Mouse (Mus musculus) layer of hippocampus, adult 8-10 months (tissue): Measurements from ENCODE around the gene Nfatc4. TPM values are rescaled to one million over a fixed set of nuclear protein-coding genes. Genes with fewer than 3 reads are reported as not detected.

Source experiments
- DNase-seq, 2 experiments: peaks; one replicate each; pipeline ENCODE4 v3.0.0; 2022; ENCODE audit warnings: low spot score in 2 of 2
- total RNA-seq, 4 experiments: library from RNA; stranded (reverse); gene quantifications; 2 replicates each; pipeline ENCODE4 v1.2.4; 2022

Nfatc4 gene
- total RNA-seq, 4 experiments from 2014 or later = 1.4 to 2.0 (median 1.7) TPM

DNA sequence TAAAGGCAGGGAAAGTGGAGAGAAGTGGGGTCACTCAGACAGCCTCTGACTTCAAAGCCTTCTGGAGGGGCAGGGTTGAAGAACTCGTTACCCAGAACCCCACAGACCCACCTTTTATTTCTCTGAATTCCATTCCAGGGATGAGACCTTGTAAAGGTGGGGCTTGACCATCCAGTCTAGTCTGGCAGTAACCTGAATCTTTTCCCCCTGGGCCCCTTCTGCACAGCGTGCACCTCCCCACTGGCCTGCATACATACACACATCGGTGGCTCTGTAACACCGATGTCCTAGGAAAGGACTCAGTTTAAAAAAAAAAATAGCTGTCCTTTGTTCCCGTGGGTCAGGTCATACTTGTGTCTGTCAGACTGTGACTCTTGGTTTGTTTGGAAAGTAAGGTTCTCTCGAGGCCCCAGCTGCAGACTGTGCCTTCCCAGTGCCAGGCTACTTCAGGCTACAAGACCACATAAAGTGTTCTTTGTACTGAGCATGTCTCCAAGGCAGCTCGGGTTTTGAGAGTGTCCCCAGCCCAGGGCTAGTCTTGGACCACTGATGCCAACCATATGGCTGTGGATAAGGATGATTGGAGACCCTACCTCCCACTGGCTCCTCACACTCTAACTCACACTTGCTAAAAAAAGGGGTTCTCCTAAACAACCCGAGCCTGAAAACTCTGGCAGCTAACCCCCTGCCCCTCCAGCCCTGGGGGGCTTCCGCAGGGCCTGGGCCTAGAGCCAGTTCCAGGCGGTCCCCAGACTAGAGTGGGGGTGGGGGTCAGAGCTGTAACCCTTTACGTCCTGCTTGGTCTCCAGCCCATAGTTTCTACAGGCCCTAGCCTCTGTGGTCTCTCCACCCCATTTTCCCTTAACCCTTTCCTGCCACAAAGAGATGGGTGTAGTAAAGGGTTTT, 30.0 kb downstream of the Nfatc4 start:
- no peak for DNase-seq

DNA sequence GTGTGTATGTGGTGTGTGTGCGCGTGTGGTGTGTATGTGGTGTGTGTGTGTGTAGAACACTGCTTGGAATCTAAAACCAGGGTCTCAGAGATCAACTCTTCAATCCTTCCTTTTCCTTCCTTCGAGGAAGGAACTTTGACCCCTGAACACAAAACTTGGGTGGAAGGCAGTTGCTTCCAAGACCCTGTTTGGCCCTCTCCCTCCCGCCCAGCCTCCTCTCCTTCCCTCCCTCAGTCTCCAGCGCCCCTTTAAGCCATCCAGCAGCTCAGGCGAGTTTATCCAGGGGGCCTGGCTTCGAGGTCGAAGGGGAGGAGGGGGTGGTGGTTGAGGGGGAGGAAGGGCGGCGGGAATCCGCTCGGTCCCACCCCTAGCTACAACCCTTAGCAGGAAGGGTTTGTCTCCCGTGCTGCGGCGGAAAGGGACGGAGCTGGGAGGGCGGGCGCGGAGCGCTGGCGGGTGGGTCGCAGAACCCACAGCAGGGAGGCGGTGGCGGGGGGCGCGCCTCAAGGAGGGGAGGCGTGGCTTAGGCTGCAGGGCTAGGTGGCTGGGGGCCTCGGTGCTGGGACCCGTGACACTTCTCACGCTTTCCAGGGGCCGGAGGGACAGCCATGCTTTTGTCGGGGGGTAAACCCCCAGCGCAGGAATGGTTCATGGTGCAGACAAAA, 30.8 kb downstream of the Nfatc4 start, which contains the start of gene Nynrin:
TSS of gene Nynrin (plus strand) at position 390 of the 665 bp plus-strand sequence.
- DNase-seq = no peak

DNA sequence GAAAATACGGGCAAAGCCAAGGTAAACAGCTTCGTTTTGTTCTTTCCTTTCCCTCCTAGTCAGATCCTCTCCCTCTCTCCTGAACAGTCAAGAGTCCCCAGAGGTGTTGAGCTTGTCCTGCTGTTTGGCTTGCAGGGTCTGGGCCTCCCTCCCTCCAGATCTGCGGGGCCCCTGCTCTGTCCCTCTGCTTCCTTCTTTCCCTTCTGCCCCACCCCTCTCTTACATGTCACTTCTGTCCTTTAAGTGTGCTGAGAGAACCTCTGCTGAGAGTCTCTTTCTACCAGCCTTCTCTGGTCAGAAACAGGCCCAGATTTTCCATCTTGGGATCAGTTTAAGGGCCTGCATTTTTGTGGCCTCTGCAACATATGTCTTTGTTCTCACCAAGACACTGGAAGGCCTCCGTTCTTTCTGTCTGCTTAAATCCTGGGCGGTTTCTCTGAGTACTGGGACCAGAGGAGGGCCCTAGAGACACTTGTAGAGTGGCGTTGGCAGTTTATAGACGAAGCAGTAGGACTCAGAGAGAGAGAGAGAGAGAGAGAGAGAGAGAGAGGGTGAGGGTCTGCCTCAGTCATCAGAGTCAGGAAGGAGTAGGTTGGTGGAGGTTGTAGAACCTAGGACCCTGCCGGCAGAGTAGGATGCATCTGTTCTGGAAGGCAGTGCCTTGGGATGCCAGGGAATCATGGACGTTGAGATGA, 31.6 kb downstream of the Nfatc4 start:
- DNase-seq = no peak

DNA sequence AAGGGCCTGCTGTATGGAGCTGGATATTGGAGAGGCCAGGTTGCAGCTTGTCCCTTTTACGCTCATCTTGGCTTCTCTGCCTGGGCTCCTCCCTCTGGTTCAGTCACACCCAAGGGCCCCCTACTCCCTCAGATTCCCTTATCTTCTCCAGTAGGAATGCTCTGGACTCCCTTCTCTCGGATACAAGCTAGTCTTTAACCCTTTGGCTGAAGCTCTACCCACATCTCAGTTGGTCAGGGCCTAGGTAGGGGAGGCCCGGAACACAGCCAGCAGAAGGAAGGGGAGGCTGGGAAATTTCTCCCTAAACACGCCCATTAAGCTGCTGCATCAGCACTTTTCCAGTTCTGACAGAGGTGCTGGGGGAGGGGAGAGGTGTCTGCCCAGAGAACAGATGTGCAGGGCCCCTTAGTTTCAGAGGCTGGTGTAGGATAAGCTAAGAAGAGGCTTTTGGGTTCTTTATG, 32.2 kb downstream of the Nfatc4 start:
- DNase-seq = no peak

DNA sequence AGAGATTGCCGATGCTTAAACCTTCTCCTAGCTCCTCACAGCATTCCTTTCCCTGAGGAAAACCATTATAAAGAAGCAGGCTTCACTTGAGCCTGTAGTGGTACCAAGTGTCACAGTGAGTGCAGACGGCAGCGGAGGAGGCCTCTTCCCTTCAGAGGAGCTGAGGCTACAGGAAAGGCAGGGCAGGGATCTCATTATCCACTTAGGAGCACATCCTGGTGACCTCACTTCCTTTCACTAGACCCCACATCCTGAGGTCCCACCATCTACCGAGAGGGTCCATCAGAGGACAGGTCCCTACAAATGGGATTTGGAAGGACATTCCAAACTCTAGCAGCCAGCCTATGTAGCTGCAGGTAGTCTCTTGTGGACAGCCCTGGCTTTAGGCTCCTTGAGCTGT, 34.6 kb downstream of the Nfatc4 start:
- no peak for DNase-seq

DNA sequence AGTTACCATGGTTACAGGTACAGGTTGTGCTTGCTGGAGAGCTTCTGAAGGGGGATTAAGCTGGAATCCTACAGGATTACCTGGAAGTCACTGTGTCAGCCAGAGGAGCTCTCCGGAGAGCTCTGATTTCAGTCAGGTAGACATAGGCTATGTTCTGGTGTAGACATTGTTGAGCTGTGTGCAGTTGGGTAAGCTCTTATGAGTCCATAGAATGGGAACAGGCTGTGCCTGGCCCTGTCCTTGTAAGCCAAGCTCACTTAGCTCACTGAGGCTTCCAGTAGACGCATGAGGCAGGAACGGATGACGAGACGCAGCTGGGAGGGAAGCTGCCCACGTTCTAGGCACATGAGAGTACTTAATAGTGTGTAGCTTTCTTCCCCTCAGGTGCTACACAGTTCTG, 39.2 kb downstream of the Nfatc4 start:
- DNase-seq = no peak

DNA sequence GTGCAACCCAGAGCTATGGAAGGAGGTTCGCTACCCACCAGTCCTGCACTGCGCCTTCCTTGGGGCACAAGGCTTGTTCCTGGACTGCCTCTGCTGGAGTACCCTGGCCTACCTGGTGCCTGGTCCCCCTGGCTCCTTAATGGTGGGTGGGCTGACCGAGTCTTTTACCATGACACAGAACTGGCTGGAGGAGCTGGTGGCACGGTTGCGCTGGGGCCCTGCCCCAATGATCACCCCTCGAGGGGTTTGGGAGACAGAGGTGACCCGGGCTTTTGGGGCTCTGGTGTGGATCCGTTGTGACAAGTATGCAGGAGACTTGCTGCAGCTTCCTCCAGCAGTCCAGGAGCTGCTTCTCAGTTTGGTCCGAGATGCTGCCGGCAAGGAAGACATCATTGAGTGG, 40.0 kb downstream of the Nfatc4 start:
- no peak for DNase-seq

DNA sequence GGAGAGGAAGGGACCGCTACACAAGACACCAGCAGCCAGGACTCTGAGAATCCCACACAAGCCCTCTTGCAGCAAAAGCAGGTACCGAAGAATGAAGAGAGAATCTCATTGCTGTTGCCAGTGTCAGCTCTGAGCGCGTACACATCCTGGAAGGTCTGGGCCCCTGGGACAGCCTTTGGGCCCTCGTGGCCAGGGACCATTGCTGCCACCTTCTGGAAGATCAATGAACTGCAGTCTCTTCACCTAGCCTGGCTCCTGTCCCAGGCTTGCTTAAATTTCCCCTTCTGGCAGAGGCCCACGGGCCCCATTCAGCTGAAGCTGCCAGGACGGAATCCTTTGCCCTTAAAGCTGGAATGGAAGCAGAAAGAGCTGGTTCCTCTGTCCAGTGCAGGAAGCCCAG, 40.8 kb downstream of the Nfatc4 start:
- DNase-seq = peak in 1 of 2 experiments; percentile 57

DNA sequence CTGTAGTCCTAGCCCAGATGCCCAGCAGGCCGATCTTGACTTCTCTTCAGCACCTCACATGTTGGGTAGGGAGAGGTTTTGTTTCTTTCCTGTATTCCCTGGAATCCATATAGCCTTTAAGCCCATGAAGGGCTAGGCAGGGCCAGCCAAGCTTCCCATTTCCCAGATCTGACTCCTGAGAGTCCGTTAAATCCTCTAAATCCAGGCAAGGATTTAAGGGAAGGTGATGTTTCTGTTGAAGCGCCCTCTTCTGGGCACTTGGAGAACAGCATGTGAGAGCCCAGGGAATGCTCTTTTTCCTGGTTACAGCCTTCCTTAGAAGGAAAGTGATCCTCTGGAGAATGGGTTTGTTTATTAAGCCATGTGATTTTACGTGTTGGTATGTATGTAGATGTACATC, 44.0 kb downstream of the Nfatc4 start:
- DNase-seq = peak in 1 of 2 experiments; percentile 65

DNA sequence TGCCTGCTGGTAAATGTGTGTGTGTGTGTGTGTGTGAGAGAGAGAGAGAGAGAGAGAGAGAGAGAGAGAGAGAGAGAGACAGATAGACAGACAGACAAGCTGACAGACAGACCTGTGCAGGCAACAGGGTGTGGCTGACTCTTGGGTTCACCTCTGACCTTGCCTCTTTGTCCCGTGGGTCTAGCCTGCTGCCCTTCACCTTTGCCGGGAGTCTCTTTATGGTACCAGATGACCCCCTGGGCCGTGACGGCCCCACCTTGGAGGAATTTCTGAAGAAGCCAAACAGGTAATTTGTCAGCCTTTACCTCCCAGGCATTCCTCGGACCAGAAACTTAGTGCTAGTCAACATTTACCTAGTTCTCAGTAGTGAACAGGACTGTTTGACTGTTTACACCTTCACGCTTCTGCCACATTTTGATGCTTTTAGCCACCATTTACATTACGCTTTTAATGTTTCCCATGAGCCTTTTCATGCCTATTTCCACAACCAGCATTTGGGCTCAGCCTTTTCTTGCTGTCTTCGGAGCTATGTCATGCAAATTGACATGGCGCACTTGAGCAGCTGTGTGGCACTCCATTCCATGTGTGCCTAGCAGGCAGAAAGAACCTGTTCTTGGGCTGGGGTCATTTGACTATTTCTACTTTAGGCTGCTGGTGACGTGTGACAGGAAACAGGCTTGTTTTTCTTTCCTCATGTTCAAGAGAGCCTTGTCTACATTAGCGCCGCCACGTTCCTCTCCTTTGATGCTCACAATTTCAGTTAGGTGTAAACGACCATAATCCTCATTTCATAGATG, 45.5 kb downstream of the Nfatc4 start:
- no peak for DNase-seq

DNA sequence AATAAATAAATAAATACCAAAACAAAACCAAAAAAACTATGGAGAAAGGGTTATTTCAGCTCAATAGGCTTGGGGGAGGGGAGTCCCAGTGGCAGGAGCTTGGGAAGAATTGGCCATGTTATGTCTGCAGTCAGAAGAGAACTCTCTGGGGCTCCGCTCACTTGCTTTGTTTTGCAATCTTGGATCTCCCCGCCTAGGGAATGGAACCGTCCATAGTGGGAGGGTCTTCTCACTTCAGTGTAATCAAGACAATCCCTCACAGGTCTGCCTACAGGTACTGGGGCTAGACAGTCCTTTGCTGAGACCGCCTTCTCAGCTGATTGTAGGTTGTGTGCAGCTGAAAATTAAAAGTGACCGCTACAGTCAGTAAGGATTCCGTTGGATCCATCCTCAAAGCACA, 46.6 kb downstream of the Nfatc4 start:
- DNase-seq = no peak

DNA sequence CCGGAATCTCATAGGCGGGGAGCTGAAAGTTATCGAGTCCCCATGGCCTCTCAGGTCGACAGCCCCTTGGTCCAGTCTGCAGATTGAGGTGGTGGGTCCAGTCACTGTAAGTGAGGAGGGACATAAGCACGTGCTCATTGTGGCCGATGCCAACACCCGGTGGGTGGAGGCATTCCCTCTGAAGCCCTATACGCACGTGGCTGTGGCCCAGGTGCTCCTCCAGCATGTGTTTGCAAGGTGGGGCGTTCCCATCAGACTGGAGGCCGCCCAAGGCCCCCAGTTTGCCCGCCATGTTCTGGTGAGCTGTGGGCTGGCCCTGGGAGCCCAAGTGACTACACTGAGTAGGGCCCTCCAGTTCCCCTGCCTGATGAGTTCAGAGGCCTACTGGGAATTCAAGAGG, 49.1 kb downstream of the Nfatc4 start:
- DNase-seq = no peak

DNA sequence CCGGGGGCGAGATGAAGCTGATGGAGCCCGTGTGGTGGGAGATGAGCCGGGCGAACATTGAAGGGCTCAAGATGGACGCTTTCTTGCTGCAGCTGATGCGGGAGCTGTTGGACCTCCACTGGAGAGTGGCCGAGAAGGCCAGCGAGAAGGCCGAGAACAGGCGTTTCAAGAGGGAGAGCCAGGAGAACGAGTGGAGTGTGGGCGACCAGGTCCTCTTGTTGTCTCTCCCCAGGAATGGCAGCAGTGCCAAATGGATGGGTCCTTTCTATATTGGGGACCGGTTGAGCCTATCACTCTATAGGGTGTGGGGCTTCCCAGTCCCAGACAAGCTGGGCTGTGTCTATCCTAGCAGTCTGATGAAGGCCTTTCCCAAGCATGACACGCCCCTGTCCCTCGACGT, 49.6 kb downstream of the Nfatc4 start:
- no peak for DNase-seq

DNA sequence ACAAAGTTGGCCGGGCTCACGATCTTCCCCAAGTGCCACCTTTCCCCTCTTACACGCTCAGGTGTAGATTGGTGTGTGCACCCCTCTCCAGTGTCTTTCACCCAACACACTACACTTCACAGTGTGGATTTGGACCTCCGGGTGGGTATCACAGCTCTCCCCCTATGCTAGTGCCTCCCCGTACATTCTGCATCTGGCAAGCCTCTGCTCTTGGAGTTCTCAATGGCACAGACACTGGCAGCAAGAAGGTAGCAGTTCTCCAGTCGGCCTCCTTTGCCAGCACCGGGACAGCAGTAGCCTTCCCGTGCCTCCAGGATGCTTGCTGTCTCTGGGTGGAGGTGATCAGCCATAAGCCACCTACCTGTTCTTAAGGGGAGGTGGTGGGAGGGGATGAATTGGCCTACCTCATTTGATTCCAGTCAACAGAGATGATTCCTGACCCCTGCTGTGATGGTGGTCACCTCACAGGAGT, 50.3 kb downstream of the Nfatc4 start:
- DNase-seq = no peak

DNA sequence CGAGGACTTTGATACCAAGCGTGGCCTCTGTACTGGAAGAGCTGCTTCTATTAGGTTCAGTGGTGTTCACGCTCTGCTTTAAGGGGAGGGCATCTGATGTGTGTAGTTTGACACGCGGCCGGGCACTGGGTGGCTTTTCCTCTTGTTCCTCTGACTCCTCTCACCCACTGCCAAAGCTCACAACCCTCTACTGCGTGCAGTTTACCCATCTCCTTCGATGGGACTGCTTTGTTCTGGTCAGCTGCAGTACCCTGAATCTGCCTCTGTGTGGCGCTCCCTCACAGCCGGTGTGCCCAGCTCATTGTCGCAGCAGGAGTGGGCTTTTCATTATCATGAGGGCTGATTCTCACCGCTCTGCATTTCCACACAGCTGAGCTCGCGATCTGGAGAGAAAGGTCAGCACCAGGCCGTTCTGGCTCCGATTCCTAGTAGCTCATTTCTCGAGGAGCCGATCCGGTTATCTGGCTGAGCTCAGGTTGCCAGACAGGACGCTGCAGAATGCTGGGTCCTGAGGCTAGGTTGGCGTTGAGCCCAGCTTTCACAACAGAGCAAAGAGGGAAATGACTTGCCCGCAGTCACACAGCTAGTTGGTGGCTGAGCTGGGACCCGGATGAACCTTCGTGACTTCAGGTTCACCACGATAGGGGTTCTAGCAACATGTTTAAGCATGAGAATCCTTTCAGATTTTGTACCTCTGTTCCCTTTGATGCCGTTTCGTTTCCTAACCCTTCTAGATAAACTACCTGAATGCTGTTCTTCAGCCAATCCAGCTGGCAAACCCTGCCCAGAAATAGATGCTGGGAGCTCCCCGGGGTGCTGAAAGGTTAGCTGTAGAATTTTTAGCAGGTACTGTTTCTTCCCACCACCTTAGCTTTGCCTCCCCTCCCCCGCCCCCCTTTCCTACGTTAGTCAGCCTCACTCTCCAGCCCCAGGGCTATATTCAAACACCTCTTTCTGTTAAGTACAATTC, 51.1 kb downstream of the Nfatc4 start:
- peak in 1 of 2 experiments; percentile 70 for DNase-seq

DNA sequence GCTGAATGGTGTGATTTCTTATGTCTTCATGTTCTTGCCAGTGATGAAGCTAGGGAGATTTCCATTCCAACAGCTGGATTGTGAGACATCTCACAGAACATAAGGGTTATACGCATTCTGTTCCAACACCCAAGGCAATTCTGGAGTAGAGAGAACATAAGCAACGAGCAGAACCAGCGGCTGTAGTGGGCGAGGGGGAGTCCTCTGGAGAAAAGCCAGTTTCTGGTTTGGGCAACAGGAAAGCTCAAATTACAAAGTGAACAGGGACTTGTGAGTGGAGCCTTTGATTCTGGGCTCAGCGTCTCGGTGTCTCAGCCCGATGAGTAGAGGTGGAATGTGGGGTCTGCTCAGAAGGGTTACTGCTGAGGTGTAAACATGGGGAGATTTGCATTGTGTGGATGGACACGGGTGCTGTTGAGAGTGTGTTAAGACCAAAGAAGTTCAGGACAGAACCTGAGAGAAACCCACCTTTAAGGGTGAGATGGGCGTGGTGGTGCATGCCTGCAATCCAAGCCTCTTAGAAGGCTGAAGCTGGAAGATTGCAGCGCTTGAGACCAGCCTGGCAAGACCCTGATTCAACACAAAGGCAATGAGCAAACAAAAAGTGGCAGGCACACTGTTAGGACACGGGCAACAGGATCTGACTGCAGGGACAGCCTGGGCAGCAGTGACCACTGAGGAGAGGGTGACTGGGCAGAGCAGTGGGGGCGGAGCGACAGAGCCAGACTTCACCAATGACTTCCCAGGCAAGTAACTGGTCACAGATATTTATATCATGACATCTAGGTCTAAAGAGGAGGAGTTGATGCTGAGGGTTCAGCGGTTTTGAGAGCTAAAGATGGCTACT, 54.7 kb downstream of the Nfatc4 start:
- DNase-seq = no peak

DNA sequence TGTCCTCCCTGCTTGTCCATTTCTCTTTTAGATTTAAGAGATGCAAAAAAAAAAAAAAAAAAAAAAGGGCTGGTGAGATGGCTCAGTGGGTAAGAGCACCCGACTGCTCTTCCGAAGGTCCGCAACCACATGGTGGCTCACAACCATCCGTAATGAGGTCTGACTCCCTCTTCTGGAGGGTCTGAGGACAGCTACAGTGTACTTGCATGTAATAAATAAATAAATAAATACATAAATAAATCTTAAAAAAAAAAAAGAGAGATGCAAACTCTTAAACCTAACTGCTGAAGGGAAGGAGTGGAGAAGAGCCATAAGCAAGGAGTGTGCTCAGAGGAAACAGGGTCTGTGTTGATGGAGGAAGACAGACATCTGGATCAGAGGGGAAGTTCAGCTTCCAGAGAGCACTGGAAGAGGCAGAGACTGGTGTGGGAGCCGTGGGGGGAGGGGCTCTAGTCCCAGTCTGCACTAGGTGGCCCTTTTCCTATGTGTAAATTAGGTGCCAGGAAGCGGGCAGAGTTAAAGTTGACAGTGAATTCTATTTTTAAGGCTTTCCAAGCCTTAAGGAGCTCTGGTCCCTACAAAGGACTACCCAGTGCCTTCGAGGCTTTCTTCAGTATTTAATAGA, 55.5 kb downstream of the Nfatc4 start:
- DNase-seq = no peak

DNA sequence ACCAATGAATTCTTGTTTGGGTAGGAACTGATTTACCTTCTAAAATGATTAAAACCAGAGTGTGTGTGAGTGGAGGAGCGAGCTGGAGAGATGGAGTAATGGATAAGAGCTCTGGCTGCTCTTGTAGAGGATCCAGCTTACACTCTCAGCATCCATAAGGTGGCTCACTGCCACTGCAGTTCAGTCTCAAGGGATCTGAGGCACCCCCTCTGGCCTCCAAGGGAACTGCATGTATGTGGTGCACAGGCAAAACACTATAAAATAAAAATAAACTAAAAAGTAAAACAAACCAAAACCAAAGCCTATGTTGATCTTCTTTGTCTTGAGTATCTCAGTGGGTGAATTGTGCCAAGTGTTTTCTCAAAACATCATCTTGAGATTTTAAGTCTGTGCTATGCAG, 56.7 kb downstream of the Nfatc4 start:
- DNase-seq = peak; percentile 62 to 79
